Comparison of ENCODE assay signal across 8 mouse cellular contexts in genomic region chr19:12591908-12592307, GRCm38 (mm10). TPM values are rescaled to one million over a fixed set of nuclear protein-coding genes. Genes with fewer than 3 reads are reported as not detected.
DNase-seq lines count a peak whose midpoint lies in the region; ATAC-seq and TF ChIP-seq lines count a peak whose summit lies in the region.

No protein-coding gene starts in this region.

- WGBS in heart, embryonic 10.5 days, result 17% methylated on average over 1 of the region's 1 CpGs
- 3% methylated on average over 1 of the region's 1 CpGs for WGBS in lung, embryonic 14.5 days

- peaks cover 7% of the 10 kb centered on the region for H3K27me3 ChIP-seq in heart, embryonic 10.5 days (ENCODE audit: insufficient read depth, poor library complexity, severe bottlenecking)
- H3K27me3 ChIP-seq in lung, embryonic 14.5 days (ENCODE audit: insufficient read depth, low read length), result no peaks in the 10 kb centered on the region

- no peak overlapping the region for H3K9ac ChIP-seq in lung, embryonic 14.5 days

- H3K4me2 ChIP-seq in lung, embryonic 14.5 days, result no peak overlapping the region

- peak; percentile 87 for TF ChIP-seq CTCF in lung, embryonic 14.5 days (IDR thresholded peaks at IDR 0.05; ENCODE audit: low read depth)

- H3K27ac ChIP-seq in heart, embryonic 10.5 days, result no peak overlapping the region
- no peak overlapping the region for H3K27ac ChIP-seq in lung, embryonic 14.5 days (ENCODE audit: low read depth)

- no peaks in the 10 kb centered on the region for H3K36me3 ChIP-seq in heart, embryonic 10.5 days
- H3K36me3 ChIP-seq in lung, embryonic 14.5 days (ENCODE audit: insufficient read depth), result peaks cover 10% of the 10 kb centered on the region

- ATAC-seq in lung, embryonic 14.5 days (ENCODE audit: insufficient read depth), result peak; percentile 33; the same call in 1 of the 2 replicates

- no peaks in the 10 kb centered on the region for H3K9me3 ChIP-seq in heart, embryonic 10.5 days
- no peaks in the 10 kb centered on the region for H3K9me3 ChIP-seq in lung, embryonic 14.5 days (ENCODE audit: low read depth, low read length)

- peaks cover 9% of the 10 kb centered on the region for H3K4me1 ChIP-seq in heart, embryonic 10.5 days
- no peaks in the 10 kb centered on the region for H3K4me1 ChIP-seq in lung, embryonic 14.5 days (ENCODE audit: insufficient read depth)

- peak; percentile 77 for DNase-seq in MN1 (ENCODE audit: low spot score)
- DNase-seq in c-Kit-negative CD71-positive TER-119-positive erythroid progenitor cells, embryonic 14.5 days (ENCODE audit: low read depth, low spot score), result peak; percentile 33
- DNase-seq in fat pad, adult 2 months (ENCODE audit: extremely low read depth, low read depth, low spot score), result peak; percentile 33
- peak; percentile 76 for DNase-seq in heart, embryonic 10.5 days (ENCODE audit: low spot score)
- DNase-seq in layer of hippocampus, adult 8-10 months (ENCODE audit: low spot score in 2 of 2), result peak; percentile 58 to 74
- DNase-seq in lung, embryonic 14.5 days, result peak; percentile 87
- peak; percentile 85 for DNase-seq in retina, postnatal 1 day
- peak; percentile 65 to 66 for DNase-seq in urinary bladder, postnatal 36 days (ENCODE audit: low spot score in 2 of 2)

- no peak overlapping the region for H3K4me3 ChIP-seq in heart, embryonic 10.5 days
- no peak overlapping the region for H3K4me3 ChIP-seq in lung, embryonic 14.5 days (ENCODE audit: low read depth, low read length)

RNA-seq across cellular contexts. Expression of gene Gm4952, which starts 7.9 kb away (rescaled TPM):
- polyA plus RNA-seq in heart, embryonic 10.5 days (2016; fragmentation: Nextera tagmentation; extraction: Ambion mirVana), result 0.10 and 0.17 TPM in 2 replicates
- not detected for total RNA-seq in layer of hippocampus, adult 8-10 months (2022)
- not detected in 2 replicates for polyA plus RNA-seq in lung, embryonic 14.5 days (2014; fragmentation: Nextera tagmentation; extraction: Ambion mirVana)

RNA-seq across cellular contexts. Expression of gene Glyat, which starts 41.2 kb away (rescaled TPM):
- not detected in 2 replicates for polyA plus RNA-seq in heart, embryonic 10.5 days (2016; fragmentation: Nextera tagmentation; extraction: Ambion mirVana)
- under 1 TPM in 3 of 4 experiments, not detected in 1; 0.11 to 0.32 (median 0.16) TPM for total RNA-seq in layer of hippocampus, adult 8-10 months (2022)
- polyA plus RNA-seq in lung, embryonic 14.5 days (2014; fragmentation: Nextera tagmentation; extraction: Ambion mirVana), result not detected in 2 replicates

RNA-seq across cellular contexts. Expression of gene Fam111a, which starts 46.4 kb away (rescaled TPM):
- polyA plus RNA-seq in heart, embryonic 10.5 days (2016; fragmentation: Nextera tagmentation; extraction: Ambion mirVana), result 20.4 and 21.3 TPM in 2 replicates
- 1 to 10 TPM; 1.4 to 3.9 (median 2.3) TPM for total RNA-seq in layer of hippocampus, adult 8-10 months (2022)
- polyA plus RNA-seq in lung, embryonic 14.5 days (2014; fragmentation: Nextera tagmentation; extraction: Ambion mirVana), result 34.9 and 37.9 TPM in 2 replicates

Comparison
In these comparisons a context has a peak if more than half of its experiments do, and no peak if none do; other contexts are left out.
1. DNase-seq: peak in every context shown above with its lines; median percentile 87 in lung, embryonic 14.5 days; 85 in retina, postnatal 1 day; 77 in MN1; 76 in heart, embryonic 10.5 days; 66 in layer of hippocampus, adult 8-10 months; 66 in urinary bladder, postnatal 36 days; 33 in c-Kit-negative CD71-positive TER-119-positive erythroid progenitor cells, embryonic 14.5 days; 33 in fat pad, adult 2 months.